Mouse (Mus musculus): Measurements from ENCODE around the gene Ptprj. TPM values are rescaled to one million over a fixed set of nuclear protein-coding genes. Genes with fewer than 3 reads are reported as not detected.
"Not testable (repeated sequence)": the region's sequence is repeated elsewhere in the genome, so short reads cannot be mapped to it uniquely, and the experiment has no call there.

Gene Ptprj
- polyA plus RNA-seq, 1 experiment, result 8.7 TPM

DNA sequence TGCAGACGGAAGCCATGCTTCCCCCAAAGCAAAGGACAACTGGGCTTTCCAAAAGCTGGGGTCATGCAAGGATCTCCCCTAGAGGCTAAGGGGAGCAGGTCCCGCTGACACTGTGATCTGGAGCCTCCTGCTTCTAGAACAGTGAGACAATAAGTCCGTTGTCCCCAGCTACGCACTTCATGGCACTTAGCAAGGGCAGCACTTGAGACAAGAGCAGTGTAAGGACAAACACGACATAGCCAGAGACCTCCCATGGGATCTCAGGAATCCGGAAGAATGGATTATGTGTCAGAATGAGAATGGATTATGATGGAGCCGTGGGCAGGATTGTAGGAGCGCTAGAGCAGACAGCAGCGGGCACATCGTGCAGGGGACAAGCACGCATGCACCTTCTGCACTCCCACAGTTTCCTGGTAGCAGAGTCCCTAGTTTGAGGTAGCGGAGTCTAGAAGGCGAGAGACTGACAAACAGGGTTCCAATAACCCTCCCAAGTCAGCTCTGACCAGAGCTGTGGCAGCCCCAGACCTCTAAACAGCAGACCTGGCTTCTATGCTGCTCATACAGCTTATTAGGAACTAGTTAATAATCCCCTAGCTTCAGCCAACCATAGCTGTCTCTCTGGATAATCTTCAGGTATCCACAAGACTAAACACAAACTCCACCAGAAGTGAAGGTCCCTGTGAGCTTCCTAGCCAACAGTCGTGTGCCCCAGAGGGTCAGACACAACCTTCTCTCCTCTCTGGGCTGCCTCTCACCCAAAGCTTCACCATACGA, 131.3 kb downstream of the Ptprj start:
- TF ChIP-seq GATA1 (IDR thresholded peaks at IDR 0.05; ENCODE audit: borderline replicate concordance, low read length) (no peak), FLI1 (IDR thresholded peaks at IDR 0.05; ENCODE audit: low read length) (no peak)
- H3K36me3 ChIP-seq (replicated peaks; ENCODE audit: low read length), result peaks cover 63% of the 10 kb centered on the region
- H3K4me3 ChIP-seq (replicated peaks), result no peak overlapping the region
- no peaks in the 10 kb centered on the region for H3K27me3 ChIP-seq (replicated peaks)
- no peaks in the 10 kb centered on the region for H3K9me3 ChIP-seq
- H3K4me1 ChIP-seq, result 0 out of 2 replicates have a peak, but pooled peaks cover 4% of the 10 kb centered on the region

DNA sequence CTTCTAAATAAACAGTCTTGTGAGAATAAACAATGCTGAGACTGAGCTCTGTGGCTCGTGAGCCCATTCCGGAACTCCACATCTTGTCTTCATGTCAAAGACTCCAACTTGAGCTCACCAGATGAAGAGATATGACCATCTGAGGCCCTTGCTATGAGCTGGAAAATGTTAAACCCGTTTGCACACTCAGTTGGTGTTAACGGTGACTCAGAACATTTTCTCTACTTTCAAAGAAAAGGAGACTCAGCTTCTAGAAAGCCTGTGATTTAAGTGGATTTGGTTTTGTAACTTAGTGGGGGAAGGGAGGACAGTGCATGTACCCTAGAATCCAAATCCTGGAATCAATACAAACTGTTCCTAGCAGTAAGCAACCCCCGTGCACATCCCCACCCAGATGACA, 136.6 kb downstream of the Ptprj start:
- TF ChIP-seq FLI1 (IDR thresholded peaks at IDR 0.05; ENCODE audit: low read length) (no peak), GATA1 (IDR thresholded peaks at IDR 0.05; ENCODE audit: borderline replicate concordance, low read length) (no peak)
- H3K36me3 ChIP-seq (replicated peaks; ENCODE audit: low read length), result peaks cover 23% of the 10 kb centered on the region

DNA sequence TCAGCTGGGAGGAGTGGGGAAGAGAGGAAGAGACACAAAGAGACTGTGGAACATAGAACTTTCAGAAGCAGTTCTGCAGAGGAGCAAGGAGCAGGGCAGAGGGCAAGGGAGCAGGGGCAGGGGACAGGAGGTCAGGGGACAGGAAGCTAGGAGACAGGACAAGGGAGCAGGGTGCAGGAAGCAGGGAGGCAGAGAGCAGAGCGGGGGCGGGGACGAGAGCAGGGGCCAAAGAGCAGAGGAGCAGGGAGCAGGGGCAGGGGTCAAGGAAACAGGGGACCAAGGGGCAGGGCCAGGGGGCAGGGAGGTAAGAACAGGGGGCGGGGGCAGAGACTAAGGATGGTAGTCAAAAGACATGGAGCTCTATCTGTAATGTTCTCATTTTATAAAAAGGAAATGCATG, 138.6 kb downstream of the Ptprj start:
- peaks cover 18% of the 10 kb centered on the region for H3K36me3 ChIP-seq (replicated peaks; ENCODE audit: low read length)

More for the DNA sequence above, 136.6 kb downstream of the Ptprj start:
- Histone ChIP-seq H3K4me3 (replicated peaks) (no peak overlapping the region), H3K4me1 (0 out of 2 replicates have a peak, but pooled peaks cover under 1% of the 10 kb centered on the region), H3K27me3 (replicated peaks) (no peaks in the 10 kb centered on the region), H3K9me3 (no peaks in the 10 kb centered on the region)

DNA sequence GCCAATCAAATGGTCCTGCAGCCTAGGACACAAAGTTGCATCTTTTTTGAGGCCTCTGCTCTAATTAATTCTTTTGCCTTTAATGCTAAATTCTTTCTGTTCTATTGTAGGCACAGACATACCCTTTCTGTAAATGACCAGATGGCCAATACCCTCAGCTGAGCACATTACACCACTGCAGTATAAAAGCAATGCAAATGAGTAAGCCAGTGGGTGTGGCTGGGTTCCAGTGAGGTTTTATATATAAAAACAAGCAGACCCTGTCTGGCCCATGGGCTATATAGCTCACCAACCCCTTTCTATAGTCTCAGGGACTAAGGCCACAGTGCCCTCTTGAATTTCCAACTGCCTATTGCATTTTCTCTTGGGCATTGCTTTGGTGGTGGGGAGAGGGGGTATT, 140.3 kb downstream of the Ptprj start:
- peaks cover 15% of the 10 kb centered on the region for H3K36me3 ChIP-seq (replicated peaks; ENCODE audit: low read length)
- not testable (repeated sequence) for H3K4me3 ChIP-seq (replicated peaks); H3K9me3 ChIP-seq; H3K27me3 ChIP-seq (replicated peaks); H3K4me1 ChIP-seq

More for the DNA sequence above, 138.6 kb downstream of the Ptprj start:
- H3K4me3 ChIP-seq (replicated peaks); H3K9me3 ChIP-seq; H3K27me3 ChIP-seq (replicated peaks); H3K4me1 ChIP-seq: not testable (repeated sequence)

DNA sequence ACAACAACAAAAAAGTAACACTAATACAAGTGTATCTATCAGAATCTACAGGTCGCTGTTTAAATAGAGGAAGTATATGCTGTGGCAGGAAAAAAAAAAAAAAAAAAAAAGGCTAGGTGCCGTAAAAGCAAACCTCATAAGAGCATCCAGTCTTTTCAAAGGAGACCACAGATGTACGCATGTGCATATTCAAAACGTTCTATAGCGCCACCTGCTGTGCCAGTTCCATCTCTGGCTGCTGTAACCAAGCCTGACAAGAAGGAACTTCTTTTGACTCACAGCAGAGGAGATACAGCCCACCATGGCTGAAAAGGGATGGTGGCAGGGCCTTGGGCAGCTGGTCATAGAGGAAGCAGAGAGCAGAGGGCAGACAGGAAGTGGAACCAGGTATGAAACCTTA, 143.0 kb downstream of the Ptprj start:
- H3K4me1 ChIP-seq; H3K4me3 ChIP-seq (replicated peaks); H3K9me3 ChIP-seq; H3K27me3 ChIP-seq (replicated peaks): not testable (repeated sequence)
- H3K36me3 ChIP-seq (replicated peaks; ENCODE audit: low read length), result peaks cover 10% of the 10 kb centered on the region

DNA sequence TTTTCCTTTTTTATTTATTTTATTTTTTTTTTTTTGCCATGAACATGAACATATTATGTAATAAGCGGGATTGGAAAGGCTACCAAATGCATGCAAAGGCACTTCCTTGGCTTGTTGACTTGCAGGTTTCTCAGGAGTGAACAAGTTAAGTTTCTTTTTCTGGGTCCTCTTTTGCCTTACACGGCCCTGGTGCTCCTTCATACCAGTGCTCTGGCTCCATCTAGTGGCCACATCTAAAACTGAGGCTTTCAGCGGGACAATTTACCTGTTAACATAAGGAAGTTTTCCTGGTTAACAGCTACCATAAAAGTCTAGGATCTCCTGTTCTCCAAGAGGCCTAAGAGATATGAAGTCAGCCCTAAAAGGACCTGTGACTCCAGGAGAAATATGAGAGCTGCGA, 150.7 kb downstream of the Ptprj start:
- not testable (repeated sequence) for H3K36me3 ChIP-seq (replicated peaks; ENCODE audit: low read length); H3K4me1 ChIP-seq; H3K9me3 ChIP-seq; H3K4me3 ChIP-seq (replicated peaks); H3K27me3 ChIP-seq (replicated peaks)

DNA sequence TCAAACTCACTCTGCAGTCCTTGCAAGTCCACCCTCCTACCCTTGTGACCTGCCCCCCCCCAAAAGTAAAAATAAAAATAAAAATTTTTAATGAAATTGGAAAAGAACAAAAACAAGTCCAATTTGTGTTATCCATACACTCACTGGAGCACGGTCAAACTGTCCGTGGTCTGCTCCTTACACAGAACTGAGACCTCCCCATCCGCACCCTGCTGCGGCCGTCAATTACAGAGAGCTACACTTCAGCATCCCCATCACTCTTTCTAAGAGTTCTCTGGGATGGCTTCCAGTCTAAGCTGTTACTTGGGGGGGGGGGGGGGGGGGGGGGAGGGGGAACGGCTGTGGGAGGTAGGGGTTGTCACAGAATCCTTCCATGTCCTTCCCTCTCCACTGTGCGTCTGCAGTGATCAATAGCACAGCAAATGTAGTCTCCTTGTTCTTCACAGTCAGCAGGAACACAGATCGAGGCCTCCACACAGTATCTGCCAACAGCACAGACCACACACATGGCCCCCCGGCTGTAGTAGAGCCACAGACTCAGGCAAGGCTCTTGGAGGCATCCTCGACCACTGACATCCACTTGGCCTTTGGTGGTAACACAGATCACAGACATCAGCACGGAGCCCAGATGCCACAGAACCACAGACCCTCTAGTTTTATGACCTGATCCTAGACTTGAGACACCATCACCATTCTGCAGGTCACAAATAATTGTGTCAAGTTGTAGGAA, 151.3 kb downstream of the Ptprj start:
- H3K27me3 ChIP-seq (replicated peaks); H3K4me3 ChIP-seq (replicated peaks); H3K4me1 ChIP-seq; H3K9me3 ChIP-seq; H3K36me3 ChIP-seq (replicated peaks; ENCODE audit: low read length): not testable (repeated sequence)

DNA sequence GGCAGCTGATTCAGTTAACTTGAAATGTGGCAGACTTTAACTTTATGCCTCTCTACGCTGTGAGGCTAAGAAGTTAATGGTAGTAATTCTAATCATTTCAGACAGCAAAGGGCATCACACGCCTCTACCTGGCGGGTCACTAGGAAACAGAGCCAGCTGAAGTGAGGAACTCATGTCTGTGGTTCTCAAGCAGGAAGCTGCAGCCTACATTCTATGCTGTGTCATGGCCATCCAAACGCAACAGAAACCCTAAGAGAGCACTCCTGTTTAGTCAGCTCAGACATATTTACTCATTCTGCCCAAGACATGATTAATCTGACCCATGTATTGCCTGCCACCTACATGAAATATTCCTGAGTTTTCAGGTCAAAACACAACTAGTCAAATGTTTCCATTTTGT, 155.5 kb downstream of the Ptprj start:
- not testable (repeated sequence) for H3K27me3 ChIP-seq (replicated peaks); H3K4me3 ChIP-seq (replicated peaks); H3K4me1 ChIP-seq; H3K9me3 ChIP-seq; H3K36me3 ChIP-seq (replicated peaks; ENCODE audit: low read length)

DNA sequence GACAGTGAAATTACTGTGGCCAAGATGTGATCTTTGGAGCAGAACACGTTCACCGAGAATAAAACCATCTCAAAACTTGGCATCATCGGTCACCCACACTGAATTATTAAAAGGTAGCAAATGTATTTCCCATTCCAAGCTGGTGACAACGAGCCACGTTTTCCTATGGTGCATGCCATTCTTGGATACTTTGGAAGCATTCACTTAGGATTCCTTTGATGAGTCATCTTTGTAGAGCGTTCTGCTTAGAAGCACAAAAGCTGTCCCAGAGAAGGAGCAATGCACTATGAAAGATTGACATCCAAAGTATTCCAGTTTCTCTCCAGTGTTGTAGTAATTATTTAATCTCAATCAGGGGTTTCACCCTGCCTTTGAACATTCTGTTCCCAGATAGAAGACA, 158.2 kb downstream of the Ptprj start:
- not testable (repeated sequence) for H3K27me3 ChIP-seq (replicated peaks); H3K36me3 ChIP-seq (replicated peaks; ENCODE audit: low read length); H3K9me3 ChIP-seq; H3K4me1 ChIP-seq; H3K4me3 ChIP-seq (replicated peaks)

DNA sequence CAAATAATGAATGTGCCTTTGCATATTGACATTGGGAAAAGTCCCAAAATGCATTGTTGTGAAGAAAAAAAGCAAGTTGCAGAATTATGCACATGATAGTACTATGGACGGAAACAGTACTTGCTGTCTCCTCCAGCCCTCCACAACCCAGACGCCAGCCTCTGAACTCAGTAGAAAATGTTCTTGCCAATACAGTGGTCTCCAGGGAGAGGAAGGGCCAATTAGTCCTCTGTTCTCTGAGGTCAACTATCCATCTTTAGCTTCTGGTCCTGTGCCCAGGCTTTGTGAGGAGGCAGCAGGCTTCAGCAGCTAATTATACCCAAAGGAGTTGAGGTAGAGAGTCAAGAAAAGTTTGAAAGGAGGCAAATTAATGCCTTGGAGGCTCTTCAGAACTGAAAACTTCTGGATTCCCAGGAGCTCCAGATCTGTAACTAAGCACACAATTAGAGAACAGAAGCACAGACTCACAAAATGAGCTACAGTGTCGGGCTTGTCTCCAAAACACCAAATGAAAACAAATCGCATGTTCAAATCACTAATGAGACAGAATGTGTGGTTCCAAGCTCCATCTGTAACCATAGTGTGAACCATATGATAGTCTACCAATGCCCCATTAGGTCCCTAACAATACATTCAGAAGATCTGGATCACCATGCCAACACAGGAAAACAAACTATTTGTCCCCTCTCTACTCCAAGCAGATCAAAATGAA, 166.2 kb downstream of the Ptprj start:
- H3K9me3 ChIP-seq; H3K36me3 ChIP-seq (replicated peaks; ENCODE audit: low read length); H3K4me1 ChIP-seq; H3K4me3 ChIP-seq (replicated peaks); H3K27me3 ChIP-seq (replicated peaks): not testable (repeated sequence)

DNA sequence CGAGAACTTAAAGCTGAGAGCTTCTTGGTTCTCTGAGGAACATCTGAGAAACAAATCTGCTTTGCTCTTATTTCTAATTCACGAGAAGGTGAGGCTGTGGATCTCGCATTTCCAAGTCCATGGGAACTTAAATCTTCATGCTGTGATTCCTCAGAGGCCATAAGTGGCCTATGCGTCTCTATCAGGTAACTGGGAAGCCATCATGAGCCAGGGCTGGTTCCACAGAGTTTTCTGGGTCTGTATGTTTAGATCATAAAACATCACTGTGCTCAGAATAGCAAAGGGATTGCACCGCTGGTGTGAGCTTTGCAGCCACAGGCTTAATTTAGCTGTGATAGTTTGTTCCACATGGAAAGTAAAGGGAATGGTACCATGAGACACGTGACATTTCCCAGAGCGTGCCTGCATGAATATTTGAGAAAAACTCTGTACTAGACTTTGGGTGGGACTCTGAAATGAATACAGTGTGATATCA, 181.8 kb downstream of the Ptprj start, which contains the start of gene Olfr1274-ps:
TSS of gene Olfr1274-ps (plus strand) at position 51 of the 475 bp plus-strand sequence.
- H3K4me3 ChIP-seq (replicated peaks); H3K9me3 ChIP-seq; H3K36me3 ChIP-seq (replicated peaks; ENCODE audit: low read length); H3K4me1 ChIP-seq; H3K27me3 ChIP-seq (replicated peaks): not testable (repeated sequence)

Other genes starting within 250 kb of the Ptprj start
- gene Olfr1274-ps, start 182.0 kb downstream of the Ptprj start, polyA plus RNA-seq (2012; ENCODE audit: insufficient read depth, low replicate concordance), result not detected in 2 replicates
- 0.37 TPM in 1 of 2 replicates, not detected in the other for gene Nup160, start 96.6 kb upstream of the Ptprj start, polyA plus RNA-seq (2012; ENCODE audit: insufficient read depth, low replicate concordance)
- 25.9 and 30.4 TPM in 2 replicates for gene Fnbp4, start 164.7 kb upstream of the Ptprj start, polyA plus RNA-seq (2012; ENCODE audit: insufficient read depth, low replicate concordance)
- gene Agbl2, start 202.1 kb upstream of the Ptprj start, polyA plus RNA-seq (2012; ENCODE audit: insufficient read depth, low replicate concordance), result not detected in 2 replicates